Mouse (Mus musculus): Measurements from ENCODE around the gene Sox5.

Sox5 gene

DNA sequence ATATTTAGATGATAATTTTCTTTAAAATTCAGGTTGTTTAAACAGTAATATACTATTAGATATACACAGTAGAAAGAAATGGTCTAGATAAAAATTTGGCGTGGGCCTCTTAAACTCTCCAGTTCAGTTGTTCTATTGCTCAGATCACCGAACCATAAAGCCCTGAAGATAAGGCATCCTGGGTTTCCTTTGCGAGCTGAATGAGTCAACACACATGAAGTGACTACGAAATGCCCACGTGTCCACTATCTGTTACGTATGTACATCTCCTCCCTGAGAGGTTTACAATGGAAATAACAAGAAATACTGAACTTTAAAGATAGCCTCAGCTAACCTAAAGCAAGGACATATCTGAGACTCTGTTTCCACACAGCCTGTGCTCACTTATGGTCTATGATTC is 296.2 kb downstream of the Sox5 start:
- no peak for DNase-seq (ENCODE audit: low spot score)

DNA sequence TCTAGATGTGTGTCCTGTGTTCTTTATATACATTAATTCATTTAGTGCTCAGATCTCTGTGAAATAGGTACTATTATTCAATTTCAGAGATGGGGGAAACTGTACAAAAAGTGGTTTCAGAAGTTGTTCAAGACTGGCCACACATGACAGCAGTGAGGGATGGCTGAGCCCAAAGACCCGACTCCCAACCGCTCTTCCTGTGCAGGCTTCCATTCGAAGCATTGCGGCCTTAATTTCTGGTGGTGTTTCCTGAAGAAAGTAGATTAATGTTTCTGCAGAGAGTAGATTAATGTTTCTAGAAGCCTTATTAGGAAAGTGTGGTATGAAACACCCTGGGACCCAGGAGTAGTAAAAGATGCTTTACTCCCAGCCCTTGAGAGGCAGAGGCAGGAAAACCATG is 298.6 kb downstream of the Sox5 start:
- DNase-seq (ENCODE audit: low spot score), result no peak

DNA sequence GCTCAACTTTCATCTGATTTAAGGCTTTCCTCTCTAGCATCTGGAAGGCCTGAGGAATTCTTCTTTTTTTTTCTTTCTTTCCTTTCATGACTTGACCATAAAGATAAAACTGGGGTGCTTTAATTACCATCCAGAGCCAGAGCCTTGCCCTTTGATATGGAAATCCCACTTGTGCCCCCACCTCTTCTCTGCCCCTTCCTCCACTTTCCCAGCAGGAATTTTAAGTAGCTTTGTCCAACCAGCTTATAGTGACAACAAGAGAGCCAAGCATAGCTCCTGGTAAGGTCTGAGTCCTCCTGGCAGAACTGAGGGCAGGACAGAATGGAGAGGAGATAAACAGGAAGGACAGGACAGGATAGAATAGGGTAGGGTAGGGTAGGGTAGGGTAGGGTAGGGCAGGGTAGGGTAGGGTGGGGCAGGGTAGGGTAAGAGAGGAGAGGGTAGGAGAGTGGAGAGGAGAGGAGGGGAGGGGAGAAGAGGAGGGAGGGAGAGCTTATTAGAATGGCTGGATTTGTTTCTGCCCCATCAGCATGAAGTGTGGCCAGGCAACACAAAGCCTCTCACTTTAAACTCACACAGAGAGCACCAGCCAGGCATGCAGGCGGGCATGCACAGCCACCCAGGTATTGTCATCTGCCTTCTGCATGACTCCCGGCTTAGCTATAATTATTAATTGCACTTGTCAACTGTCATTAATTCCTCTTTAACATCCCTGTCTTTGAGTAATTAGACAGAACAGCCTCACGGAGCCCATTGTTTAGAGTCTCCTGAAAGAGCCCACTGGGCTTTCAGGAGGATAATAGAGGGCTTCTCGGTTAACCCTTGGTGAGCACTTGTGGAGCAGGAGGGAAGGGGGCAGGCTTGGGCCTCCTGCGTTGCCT is 300.9 kb downstream of the Sox5 start:
- DNase-seq (ENCODE audit: low spot score), result no peak

DNA sequence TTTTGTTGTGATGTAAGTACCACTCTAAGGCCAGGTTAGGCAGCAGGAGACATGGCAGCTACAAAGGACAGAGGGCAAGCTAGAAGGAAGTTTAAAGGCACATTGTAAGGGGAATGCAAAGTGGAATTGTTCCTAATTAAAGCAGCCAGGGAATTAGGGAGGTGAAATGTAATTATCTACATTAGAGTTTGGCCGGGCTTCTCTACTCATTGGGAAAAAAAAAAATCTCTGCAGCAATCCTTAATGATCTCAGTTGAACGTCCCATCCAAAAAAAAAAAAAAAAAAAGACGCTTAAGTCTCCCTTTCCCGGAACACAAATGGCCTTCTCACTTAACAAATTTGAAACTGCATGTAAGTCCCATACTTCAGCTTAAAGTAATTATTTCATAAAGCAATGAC is 301.9 kb downstream of the Sox5 start:
- DNase-seq (ENCODE audit: low spot score), result no peak

DNA sequence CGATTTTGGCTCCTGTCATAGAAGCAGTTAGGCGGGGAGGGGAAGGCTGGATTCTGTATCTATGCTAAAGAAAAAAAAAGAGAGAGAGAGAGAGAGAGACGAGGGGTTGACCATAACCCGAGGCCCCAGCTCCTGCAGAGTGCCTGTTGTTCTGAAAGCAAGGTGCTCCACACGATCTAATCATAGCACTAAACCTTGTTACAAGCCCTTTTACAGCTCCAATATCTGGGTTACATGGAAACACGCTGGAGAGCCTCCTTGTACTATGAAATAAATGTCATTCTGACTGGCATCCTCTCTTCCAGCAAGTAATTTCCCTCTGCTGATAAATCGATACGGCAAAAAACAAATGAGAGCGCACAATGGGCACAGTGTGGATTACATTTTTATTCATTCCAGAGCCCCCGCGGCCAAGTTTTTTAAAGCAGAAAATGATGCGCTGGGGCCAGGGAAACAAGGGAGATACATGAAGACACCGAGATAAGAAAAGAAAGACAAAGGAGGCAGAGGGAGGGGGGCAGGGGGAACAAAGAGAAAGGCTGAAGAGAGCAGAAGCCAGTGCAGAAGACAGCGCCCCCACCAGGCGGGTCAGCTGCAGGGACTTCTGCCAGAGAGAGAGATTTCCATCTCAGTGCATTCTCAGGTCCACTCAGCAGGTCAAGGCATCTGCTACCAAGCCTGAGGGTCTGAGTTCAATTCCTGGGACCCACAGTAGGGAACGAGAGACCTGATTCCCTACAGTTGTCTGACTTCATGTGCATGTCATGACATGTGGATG is 304.3 kb downstream of the Sox5 start:
- DNase-seq (ENCODE audit: low spot score), result no peak

DNA sequence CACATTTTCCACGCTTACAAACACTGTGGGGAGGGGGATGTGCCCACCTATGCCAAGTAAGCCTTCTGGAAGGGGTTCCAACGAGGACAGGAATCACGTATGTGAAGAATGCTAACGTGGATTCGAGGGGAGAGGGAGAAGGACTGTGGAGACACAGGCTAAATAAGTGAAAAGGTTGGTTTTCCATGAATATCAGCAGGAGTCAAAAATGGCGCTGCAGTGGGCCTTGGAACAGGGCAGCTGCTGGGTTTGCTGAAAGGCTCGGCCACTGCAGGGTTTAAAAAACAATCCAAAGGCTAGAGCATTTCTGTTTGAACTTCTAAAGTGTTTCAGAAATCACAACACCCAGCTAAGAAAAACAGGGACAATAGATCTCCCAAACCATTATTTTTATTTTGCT is 308.3 kb downstream of the Sox5 start:
- no peak for DNase-seq (ENCODE audit: low spot score)

DNA sequence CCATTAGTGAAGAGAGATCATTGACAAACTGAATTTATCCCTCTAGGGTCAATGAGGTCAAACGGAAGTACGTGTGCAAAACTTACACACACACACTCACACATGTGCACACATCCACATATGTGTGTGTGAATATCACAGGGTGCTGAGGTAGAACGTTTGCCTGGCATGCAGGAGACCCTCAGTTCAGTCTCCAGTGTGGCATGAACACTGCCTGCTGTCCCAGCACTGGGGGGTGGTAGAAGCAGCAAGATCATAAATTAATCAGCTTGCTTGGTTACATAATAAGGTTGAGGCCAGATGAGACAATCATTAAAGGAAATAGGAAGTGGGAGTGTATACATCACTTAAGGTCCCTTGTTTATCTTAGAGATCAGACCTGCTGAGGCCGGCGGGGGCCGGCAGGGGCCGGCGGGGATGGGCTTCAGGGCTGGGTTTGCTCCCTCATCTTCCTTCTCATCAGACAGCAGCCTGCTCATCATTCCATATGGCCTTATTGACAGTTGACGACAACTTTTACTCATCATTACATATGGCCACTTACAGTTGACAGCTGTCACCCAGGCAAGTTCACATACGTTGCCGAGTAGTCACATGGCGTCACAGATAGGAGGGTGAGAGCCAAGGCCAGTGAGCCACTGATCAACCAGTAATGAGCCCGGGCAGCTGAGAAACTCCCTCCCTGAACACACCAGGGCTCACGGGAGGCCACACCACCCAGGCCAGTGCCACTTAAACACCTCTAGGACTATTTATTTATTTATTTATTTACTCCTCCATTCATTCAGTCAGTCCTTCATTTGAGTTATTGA is 309.5 kb downstream of the Sox5 start:
- DNase-seq (ENCODE audit: low spot score), result no peak

DNA sequence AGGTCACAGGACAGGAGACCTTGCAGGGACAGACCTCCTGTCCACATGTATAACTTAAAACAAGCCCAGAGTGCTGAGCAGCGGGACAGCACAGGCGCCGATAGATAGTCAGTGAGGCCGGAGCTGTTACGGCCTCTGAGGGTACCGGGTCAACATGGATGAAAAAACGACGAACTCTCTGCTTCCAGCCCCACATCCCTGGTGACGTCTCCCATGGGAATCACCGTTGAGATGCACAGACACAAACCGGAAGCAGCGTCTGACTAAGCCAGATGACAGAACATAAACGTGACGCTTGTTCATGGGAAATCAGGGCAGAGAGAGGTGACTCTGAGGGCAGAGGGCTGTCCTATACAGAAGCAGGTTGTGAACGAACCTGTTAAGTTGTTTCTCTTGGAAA is 315.1 kb downstream of the Sox5 start:
- no peak for DNase-seq (ENCODE audit: low spot score)

DNA sequence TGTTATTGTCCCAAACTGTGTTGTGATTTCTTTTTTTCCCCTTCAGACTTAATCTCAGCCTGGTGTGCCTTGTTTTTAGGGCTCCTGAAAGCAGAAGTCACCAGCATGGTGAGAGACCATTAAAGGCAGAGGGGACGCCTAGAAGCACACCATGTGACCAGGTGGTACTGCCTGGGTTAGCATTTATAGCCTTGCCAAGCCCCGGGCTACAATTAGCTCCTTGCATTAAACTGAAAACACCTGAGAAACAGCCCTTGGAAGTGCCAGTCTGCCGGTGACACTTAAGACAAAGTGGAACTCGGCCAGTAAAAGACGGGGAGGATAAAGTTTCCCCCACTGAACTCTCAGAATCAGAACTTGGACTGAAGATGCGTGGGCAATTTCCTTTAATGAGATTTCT is 318.1 kb downstream of the Sox5 start:
- DNase-seq (ENCODE audit: low spot score), result no peak

DNA sequence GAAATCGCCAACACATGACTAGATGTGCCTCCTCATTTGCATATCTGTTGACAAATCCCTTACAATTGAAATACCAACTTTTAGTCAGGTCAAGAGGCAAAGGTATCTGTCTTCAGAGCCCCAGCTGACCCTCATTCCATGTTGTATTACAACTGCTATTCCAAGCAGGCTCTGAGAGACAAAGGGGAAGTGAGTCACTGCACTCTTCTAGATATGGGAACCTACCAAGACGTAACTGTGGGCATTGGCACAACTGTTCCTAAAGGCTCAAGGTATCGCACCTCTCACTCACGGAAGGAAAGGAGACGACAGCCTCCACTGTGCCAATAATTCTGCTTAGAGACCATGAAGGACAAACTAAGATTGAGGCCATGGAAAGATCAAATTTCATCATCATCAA is 318.5 kb downstream of the Sox5 start:
- no peak for DNase-seq (ENCODE audit: low spot score)

DNA sequence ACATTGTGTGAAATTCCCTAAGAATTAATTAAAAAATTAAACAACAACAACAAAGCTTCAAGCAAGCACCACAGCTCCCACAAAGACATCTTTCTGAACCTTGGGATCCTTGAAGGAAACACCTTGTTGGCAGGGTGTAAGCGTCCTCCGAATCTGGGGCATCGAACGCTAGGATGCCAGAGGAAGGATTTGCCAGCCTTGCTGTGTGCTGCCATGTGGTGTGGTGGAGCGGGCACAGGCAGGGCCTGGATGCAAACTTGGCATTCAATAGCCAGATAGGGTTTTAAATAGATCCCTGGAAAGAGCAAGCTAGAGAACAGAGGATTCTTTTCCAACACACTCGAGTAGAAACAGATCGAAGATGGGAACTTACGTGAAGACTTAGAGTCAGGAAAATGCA is 322.3 kb downstream of the Sox5 start:
- DNase-seq (ENCODE audit: low spot score), result no peak

DNA sequence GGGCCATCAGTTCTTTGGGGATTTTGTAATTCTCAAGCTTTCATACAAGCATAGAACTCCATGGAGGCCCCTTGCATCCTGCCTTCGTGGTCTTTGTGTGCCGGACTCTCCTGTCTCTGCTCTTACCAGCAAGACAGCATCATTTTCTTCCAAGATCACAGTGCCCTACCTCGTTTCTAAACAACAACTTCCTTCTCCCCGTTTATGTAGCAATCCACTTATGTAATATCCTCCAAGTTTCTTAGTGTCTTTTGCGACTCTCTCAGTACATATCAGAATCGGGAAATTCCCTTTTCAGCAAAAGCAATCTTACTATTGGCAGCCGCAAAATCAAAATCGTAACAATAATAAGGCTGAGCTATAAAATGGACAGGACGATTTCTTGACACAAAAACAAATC is 324.3 kb downstream of the Sox5 start:
- no peak for DNase-seq (ENCODE audit: low spot score)

DNA sequence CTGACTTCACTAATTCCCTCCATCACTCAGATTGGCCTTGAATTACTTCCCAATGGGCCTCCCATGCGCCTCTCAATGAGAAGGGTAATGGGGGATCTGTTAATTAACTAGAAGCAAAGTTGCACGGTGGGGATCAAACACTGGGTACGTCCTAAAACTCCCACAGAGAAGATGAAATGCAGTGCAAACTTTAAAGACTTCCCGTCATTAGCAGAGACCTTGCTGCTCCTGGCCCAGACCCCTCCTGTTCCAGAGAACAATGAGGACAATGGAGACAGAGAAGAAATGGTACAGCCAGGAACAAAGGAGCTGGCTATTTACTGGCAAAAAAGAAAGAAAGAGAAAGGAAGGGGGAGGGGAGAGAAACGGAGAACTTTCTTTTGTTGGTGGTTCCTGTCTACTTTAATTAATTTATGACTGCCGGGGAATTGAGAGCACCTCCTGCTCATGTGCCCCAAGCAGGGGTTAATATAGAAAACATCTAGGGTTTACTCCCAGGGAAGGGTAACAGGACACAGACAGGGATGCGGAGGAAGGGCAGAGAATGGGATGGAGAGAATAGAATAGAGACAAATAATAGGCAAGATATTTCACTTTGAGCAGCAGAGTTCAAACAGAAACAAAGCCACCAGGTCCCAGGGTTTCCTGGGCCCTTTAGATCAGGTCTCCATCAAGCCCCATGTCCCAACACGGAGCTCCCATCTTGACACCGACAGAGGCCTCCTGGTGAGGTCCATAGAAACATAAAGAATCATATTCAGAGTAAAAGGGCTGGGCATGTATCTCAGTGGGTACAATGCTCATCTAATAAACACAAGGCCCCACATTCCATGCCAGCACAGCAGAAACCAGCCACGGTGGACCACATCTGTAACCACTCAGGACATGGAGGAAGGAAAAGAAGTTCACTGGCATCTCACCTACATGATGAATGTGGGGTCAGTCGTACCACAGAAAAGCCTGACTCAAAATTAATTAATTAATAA is 327.2 kb downstream of the Sox5 start:
- DNase-seq (ENCODE audit: low spot score), result no peak

DNA sequence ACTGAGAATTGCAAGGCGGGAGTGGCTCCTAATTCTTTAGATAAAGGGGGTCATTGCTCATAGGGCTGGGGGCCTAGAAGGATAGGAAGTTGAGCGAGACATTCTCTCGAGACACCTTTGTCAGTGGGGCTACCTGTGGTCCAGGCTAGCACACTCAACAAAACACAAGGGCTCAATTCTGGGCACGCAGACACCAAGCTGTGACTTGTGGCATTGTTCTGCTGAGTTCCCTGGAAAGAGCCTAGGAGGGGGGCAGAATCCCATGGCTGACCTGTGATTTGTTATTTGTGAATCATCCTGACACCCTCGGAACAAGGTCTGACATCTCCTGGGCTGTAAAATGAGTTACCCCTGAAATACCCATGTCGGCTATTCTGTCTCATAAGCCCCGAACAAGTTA is 328.2 kb downstream of the Sox5 start:
- DNase-seq (ENCODE audit: low spot score), result no peak

DNA sequence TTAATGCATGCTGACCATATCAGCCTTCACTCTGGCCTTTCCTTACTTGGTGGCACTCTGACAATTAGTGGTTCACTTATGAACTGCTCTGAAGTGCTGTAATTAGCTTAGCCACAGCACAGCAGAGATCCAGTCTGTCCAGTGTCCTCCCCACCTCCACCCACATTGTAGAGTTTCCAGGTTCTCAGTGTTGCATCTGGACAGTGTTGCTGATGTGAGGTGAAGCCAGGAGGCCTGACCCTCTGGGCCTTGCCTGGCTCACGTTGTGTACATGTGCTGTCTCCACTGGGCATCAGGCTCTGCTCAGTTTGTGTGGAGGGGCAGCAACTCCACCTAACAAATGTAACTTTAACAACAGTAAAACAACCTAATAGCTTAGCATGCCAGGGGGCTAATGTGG is 328.6 kb downstream of the Sox5 start:
- no peak for DNase-seq (ENCODE audit: low spot score)

DNA sequence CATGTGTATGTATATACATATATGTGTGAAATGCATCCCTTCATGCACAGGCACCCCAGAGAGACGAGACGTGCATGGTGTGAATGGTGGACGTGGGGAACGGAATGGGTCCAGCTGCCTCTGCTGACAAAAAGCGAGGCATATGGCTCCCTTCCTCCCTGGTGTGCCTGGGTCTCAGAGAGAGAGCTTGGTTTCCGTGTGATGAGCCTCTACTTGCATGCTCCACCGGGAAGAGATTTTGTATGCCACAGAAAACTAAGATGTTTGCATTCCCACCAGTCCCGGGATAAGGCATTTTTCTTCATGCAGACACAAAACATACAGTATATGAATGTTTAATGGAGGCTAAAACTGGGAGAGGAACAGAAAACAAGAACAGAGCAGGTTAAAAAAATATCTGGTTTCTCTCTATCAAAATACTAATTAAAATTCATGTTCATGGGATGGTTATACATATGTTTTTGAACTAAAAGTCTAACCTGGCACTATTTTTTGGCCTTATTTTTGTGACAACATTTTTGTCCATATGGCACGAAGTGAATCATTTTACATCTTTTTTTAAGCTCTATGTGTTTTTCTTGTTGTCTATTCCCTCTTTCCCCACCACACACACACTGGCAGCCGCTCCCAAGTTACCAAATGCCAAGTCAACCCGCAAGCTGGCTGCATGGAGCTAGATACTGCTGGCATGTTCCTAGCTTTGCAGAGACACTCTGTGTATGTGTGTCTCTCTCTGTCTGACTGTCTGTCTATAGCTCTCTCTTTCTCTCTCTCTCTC is 329.4 kb downstream of the Sox5 start:
- no peak for DNase-seq (ENCODE audit: low spot score)

DNA sequence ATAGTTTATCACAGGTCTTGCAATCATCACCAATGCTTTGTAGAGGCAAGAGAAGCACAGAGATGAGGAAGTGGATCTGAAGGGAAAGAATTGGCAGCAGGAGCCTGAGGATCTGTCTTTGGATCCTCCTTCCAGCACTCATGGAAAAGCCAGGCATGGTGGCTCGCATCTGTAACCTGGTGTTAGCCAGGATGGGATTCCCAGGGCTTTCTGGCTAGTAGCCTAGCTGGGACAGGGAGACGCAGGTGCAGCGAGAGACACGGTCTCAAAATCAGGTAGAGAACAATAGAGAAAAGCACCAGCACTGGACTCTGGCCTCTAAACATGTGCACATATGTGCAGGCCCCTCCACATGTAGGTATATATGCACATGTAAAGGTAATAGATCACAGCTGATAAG is 330.1 kb downstream of the Sox5 start:
- no peak for DNase-seq (ENCODE audit: low spot score)

DNA sequence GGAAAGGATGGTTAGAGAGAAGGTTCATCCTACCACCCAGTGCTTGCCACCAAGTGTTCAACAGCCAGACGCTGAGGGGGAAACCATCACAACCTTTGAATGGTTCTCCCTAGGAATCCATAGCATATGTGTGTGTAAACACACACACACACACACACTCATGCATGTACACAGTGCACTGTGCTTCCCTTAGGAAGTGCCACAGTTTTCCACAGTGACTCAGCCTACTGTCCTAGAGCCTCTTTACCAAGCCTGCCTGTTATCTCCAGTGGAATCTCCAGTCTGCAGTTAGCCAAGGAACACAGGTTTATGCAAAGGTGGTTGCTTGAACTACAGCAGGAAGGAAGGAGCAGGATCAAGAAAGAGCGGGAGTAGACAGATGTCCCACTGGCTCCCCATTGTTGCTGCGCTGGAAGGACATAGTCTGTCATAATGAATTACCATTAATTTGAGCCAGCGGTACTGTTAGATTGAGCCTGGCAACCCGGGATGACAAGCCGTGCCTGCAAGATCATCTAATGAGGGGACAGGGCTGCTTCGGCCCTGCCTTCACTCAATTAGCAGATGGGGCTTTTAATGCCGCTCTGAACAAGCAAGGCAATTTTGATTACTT is 335.9 kb downstream of the Sox5 start:
- no peak for DNase-seq (ENCODE audit: low spot score)

DNA sequence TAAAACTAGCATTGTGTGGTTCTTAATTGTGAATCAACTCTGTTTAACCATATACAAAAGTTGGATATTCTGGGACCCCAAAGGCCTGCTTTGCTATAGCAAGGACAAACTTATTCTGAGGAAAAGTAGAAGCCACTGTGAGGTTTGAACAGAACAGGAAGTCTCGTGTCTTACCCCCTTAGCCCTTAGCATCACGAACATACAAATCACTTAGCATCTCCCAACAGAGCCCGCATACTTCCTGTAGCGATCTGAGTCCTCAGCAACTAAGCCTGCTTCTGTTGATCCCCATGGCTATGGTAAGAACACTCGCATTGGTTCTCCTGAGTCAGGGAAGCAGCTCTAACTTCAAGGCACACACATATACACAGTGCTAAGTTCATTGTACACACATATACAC is 337.4 kb downstream of the Sox5 start:
- no peak for DNase-seq (ENCODE audit: low spot score)

DNA sequence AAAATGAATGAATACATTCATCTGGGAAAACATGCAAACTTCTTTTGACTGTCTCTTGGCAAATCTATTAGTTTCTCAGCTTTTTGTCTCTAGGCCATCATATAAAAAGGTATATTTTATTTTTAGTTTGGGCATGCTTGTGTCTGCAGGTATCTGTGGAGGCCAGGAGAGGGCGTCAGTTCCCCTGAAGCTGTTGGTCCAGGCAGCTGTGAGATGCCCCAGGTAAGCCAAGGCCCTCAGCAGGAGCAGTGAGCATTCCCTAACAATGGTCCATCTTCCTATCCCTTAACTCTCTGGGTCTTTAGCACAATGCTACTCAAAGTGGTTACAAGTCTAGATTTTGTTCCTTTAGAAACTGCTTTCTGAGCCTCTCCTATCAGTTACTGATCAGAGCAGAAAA is 338.1 kb downstream of the Sox5 start:
- DNase-seq (ENCODE audit: low spot score), result no peak

Data from c-Kit-positive CD71-positive TER-119-positive erythroid progenitor cells, embryonic 14.5 days (primary cell).